Mouse (Mus musculus): Measurements from ENCODE around the gene Mitd1. TPM values are rescaled to one million over a fixed set of nuclear protein-coding genes. Genes with fewer than 3 reads are reported as not detected.

Mitd1 gene
- polyA plus RNA-seq (2017; shearing (Covaris generic)): 10 to 100 TPM; 85.9 to 94.0 TPM

DNA sequence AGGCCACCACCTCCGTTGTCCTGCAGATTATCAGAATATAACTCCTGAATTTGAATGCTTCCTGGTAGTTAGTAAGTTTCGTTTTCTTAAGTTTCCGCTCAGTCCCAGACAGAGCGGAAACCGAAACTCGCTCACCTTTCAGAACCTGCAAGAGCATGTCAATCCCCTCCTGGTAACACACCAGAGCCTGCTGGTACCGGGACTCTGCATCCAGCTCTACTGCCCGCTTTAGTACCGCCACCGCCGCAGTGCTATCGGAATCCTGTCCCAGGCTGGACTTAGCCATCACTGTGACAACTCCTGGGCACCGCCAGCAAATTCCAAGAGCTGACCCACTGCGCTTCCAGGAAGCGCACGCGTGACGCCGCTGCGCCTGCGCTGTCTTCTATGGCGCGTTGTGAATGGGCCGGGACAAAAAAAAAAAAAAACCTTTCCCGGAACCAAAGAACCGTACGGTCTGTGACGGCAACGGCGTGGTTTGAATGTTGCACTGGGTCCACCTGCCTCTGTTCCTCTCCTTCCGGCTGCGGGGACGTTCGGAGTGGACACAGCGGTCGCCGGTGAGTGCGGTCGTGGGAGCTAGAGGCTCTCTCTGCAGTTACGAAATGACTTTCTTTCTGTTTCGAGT lies at the start of gene Mitd1, which contains the start of gene Mrpl30:
Gene Mitd1 (minus strand): TSS at position 387 of the 628 bp plus-strand sequence.
Gene Mrpl30 (plus strand): TSS at position 453 of the 628 bp plus-strand sequence.

DNA sequence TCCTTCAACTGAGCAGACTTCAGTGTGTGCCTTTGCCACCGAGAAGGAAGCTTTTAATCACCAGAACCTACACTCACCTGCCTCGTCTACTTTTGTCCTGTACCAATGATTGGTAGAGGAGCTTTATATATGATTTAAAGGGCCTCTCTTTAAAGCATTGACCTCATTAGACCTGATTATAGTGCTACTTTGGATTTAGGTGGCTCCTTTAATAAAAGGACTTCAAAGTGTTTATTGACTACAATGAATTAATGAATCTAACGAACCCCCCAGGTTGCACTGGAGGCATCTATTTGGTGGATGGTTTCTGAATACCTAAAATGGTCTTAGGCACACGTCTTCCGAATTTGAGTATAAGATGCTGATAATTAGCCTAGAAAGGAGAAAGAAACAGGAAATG lies 26.2 kb upstream of the Mitd1 start, which contains the start of gene Lyg2:
Gene Lyg2 (minus strand): TSS at position 101 of the 400 bp plus-strand sequence.

DNA sequence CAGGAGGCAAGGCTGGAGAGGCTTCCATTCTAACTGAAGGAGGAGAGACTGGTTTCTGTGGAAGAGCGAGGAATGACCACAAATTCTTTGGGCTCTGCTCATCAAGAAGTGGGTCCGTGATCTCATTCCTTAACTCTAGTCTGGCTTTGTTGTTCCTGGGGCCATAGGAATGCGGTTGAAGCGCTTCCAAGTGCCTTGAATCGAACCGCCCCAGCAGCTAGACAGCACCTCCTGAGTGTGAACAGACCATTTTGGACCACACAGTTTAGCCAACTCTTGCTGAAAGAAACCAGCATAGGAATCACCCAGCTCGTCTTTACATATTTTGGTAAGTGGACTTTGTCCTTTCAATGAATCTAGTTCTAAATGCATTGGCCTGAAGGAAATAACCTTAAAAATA lies 18.5 kb downstream of the Mitd1 start, which contains the start of gene Lipt1:
Gene Lipt1 (plus strand): TSS at position 35 of the 400 bp plus-strand sequence.

DNA sequence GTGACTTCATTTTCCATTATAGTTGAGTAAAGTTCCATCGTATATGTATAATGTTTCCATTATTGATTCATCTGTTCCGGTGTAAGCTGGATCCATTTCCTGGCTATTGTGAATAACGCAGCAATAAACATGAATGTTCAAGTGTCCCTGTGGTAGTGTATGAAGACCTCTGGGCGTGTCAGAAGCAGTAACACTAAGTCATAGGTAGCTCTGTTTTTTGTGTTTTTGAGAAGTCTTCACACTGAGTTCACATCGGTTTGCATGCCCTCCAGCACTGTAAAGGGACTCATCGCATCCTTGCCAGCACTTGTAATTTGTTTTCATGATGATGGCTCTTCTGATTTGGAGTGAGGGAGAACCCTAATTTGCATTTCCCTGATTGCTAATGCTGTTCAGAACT lies 23.9 kb downstream of the Mitd1 start, which contains the start of gene Tsga10:
Gene Tsga10 (minus strand): TSS at position 144 of the 400 bp plus-strand sequence.

Other genes starting within 250 kb of the Mitd1 start
- gene 2010300C02Rik, start 170.3 kb downstream of the Mitd1 start, polyA plus RNA-seq (2017; shearing (Covaris generic)): under 1 TPM; 0.78 to 0.93 TPM
- 1 to 10 TPM; 2.4 to 2.7 TPM for gene Tsga10, start 24.0 kb downstream of the Mitd1 start, polyA plus RNA-seq (2017; shearing (Covaris generic))
- gene Lipt1, start 18.7 kb downstream of the Mitd1 start, polyA plus RNA-seq (2017; shearing (Covaris generic)): 1 to 10 TPM; 7.2 to 8.1 TPM
- 100 to 1,000 TPM; 147 TPM for gene Mrpl30, start 66 bp upstream of the Mitd1 start, polyA plus RNA-seq (2017; shearing (Covaris generic))
- not detected for gene Lyg2, start 26.1 kb upstream of the Mitd1 start, polyA plus RNA-seq (2017; shearing (Covaris generic))
- not detected for gene Lyg1, start 67.3 kb upstream of the Mitd1 start, polyA plus RNA-seq (2017; shearing (Covaris generic))
- 100 to 1,000 TPM in 1 of 2 experiments, 10 to 100 TPM in 1; 96.5 to 107 TPM for gene Txndc9, start 107.5 kb upstream of the Mitd1 start, polyA plus RNA-seq (2017; shearing (Covaris generic))
- gene Eif5b, start 107.6 kb upstream of the Mitd1 start, polyA plus RNA-seq (2017; shearing (Covaris generic)): 10 to 100 TPM; 17.2 to 24.8 TPM
- gene Rev1, start 239.4 kb upstream of the Mitd1 start, polyA plus RNA-seq (2017; shearing (Covaris generic)): 10 to 100 TPM; 27.5 to 30.6 TPM